Mouse (Mus musculus) liver, adult 2 months (tissue): Measurements from ENCODE around the gene Cdc14a. TPM values are rescaled to one million over a fixed set of nuclear protein-coding genes. Genes with fewer than 3 reads are reported as not detected.

Experiments
- DNase-seq: peaks from one replicate; pipeline ENCODE4 v3.0.0-alpha.2; 2011; ENCODE audit warnings: low read depth, low spot score; ENCODE audit errors: extremely low read depth
- H3K27ac ChIP-seq: fragments of 200-500 bp; replicated peaks from 2 replicates; pipeline ENCODE4 v1.5.1; 2012; ENCODE audit warnings: low read depth, mild to moderate bottlenecking, control low read depth, inconsistent platforms, low read length; ENCODE audit not compliant: insufficient read depth
- H3K27me3 ChIP-seq: fragments of 200-500 bp; 2 replicates; pipeline ENCODE4 v1.6.1; 2012; ENCODE audit warnings: mild to moderate bottlenecking, moderate library complexity, low read length, inconsistent platforms; ENCODE audit not compliant: control insufficient read depth, insufficient read depth
- H3K36me3 ChIP-seq: fragments of 200-500 bp; 2 replicates; pipeline ENCODE4 v1.6.1; 2012; ENCODE audit warnings: low read length, inconsistent platforms; ENCODE audit not compliant: control insufficient read depth, insufficient read depth
- H3K4me1 ChIP-seq: fragments of 200-500 bp; 2 replicates; pipeline ENCODE4 v1.6.1; 2011; ENCODE audit warnings: low read length; ENCODE audit not compliant: control insufficient read depth, insufficient read depth
- H3K4me3 ChIP-seq: fragments of 200-500 bp; 2 replicates; pipeline ENCODE4 v1.5.1; 2011; ENCODE audit warnings: low read depth, mild to moderate bottlenecking, control low read depth, low read length, moderate library complexity; ENCODE audit not compliant: insufficient read depth
- H3K79me2 ChIP-seq: fragments of 200-500 bp; 2 replicates; pipeline ENCODE4 v1.6.1; 2012; ENCODE audit warnings: inconsistent platforms, mild to moderate bottlenecking, low read length, moderate library complexity; ENCODE audit not compliant: control insufficient read depth, insufficient read depth
- H3K9ac ChIP-seq: fragments of 200-500 bp; 2 replicates; pipeline ENCODE4 v1.6.1; 2012; ENCODE audit warnings: low read depth, mild to moderate bottlenecking, control low read depth, inconsistent platforms, low read length
- CTCF ChIP-seq: fragments of 200-500 bp; IDR thresholded peaks from 2 replicates; pipeline ENCODE4 v1.5.1; 2011; ENCODE audit warnings: low read depth, low read length, control low read depth
- POLR2A ChIP-seq: fragments of 200-500 bp; IDR thresholded peaks from 2 replicates; pipeline ENCODE4 v1.6.1; 2011; ENCODE audit warnings: low read length, control low read depth; ENCODE audit not compliant: insufficient read depth; ENCODE audit errors: extremely low read depth
- WGBS: fragments of 180-500 bp; shearing (Covaris S2); methylation state at CpG from one replicate; pipeline ENCODE4 v1.1.7; 2018; 5-methylcytosine and 5-hydroxymethylcytosine counted together
- polyA plus RNA-seq: library from polyadenylated mRNA; depleted of rRNA; stranded (reverse); fragments of >200 nt; gene quantifications from 2 replicates; pipeline ENCODE4 v1.2.3, GENCODE M21; 2012
- total RNA-seq: library from RNA; depleted of rRNA; stranded (reverse); fragments of >200 nt; gene quantifications from 2 replicates; pipeline ENCODE4 v1.2.3, GENCODE M21; 2014

Cdc14a gene
- total and polyA plus RNA-seq, 2 experiments: 0.50 to 1.1 TPM

GRCm38 (mm10) chr3:116298003-116298402, 125.8 kb downstream of the Cdc14a start:
- no peak overlapping the region for H3K9ac ChIP-seq
- no peaks in the 10 kb centered on the region for H3K36me3 ChIP-seq
- 89% methylated on average over 8 of the region's 8 CpGs for WGBS
- H3K27me3 ChIP-seq: no peaks in the 10 kb centered on the region
- H3K4me1 ChIP-seq: no peaks in the 10 kb centered on the region; the same call in 1 of the 2 replicates
- TF ChIP-seq CTCF (no peak), POLR2A (no peak)
- H3K4me3 ChIP-seq: no peak overlapping the region
- DNase-seq: no peak
- H3K79me2 ChIP-seq: no peaks in the 10 kb centered on the region
- no peak overlapping the region for H3K27ac ChIP-seq

- DNase-seq: no peak
- Histone ChIP-seq H3K4me3 (no peak overlapping the region), H3K27me3 (no peaks in the 10 kb centered on the region), H3K36me3 (no peaks in the 10 kb centered on the region), H3K27ac (no peak overlapping the region), H3K4me1 (no peaks in the 10 kb centered on the region), H3K79me2 (no peaks in the 10 kb centered on the region), H3K9ac (no peak overlapping the region)
- 98% methylated on average over 7 of the region's 7 CpGs for WGBS
- TF ChIP-seq POLR2A: no peak
- TF ChIP-seq CTCF: no peak
Measured at GRCm38 (mm10) chr3:116297170-116297569, 126.7 kb downstream of the Cdc14a start.

GRCm38 (mm10) chr3:116290041-116290815, 133.6 kb downstream of the Cdc14a start:
- H3K79me2 ChIP-seq: no peaks in the 10 kb centered on the region
- DNase-seq: no peak
- no peaks in the 10 kb centered on the region for H3K27me3 ChIP-seq
- H3K4me3 ChIP-seq: no peak overlapping the region
- no peaks in the 10 kb centered on the region for H3K4me1 ChIP-seq
- H3K9ac ChIP-seq: no peak overlapping the region
- WGBS: 90% methylated on average over 9 of the region's 9 CpGs
- no peak for TF ChIP-seq CTCF
- TF ChIP-seq POLR2A: no peak
- H3K36me3 ChIP-seq: no peaks in the 10 kb centered on the region
- H3K27ac ChIP-seq: no peak overlapping the region

- H3K27ac ChIP-seq: no peak overlapping the region
- no peaks in the 10 kb centered on the region for H3K36me3 ChIP-seq
- no peak overlapping the region for H3K9ac ChIP-seq
- no peak for DNase-seq
- H3K4me3 ChIP-seq: no peak overlapping the region
- H3K27me3 ChIP-seq: no peaks in the 10 kb centered on the region
- no peaks in the 10 kb centered on the region for H3K79me2 ChIP-seq
- TF ChIP-seq CTCF (no peak), POLR2A (no peak)
- no peaks in the 10 kb centered on the region for H3K4me1 ChIP-seq
- WGBS: 90% methylated on average over 6 of the region's 6 CpGs
Measured at GRCm38 (mm10) chr3:116288833-116289232, 135.0 kb downstream of the Cdc14a start.

- no peaks in the 10 kb centered on the region for H3K27me3 ChIP-seq
- no peaks in the 10 kb centered on the region for H3K79me2 ChIP-seq
- DNase-seq: no peak
- 97% methylated on average over 4 of the region's 4 CpGs for WGBS
- H3K36me3 ChIP-seq: no peaks in the 10 kb centered on the region
- TF ChIP-seq CTCF: no peak
- TF ChIP-seq POLR2A: no peak
- no peak overlapping the region for H3K27ac ChIP-seq
- no peaks in the 10 kb centered on the region for H3K4me1 ChIP-seq
- no peak overlapping the region for H3K9ac ChIP-seq
- no peak overlapping the region for H3K4me3 ChIP-seq
Measured at GRCm38 (mm10) chr3:116284735-116285134, 139.1 kb downstream of the Cdc14a start.

GRCm38 (mm10) chr3:116283996-116284395, 139.8 kb downstream of the Cdc14a start:
- Histone ChIP-seq H3K27ac (no peak overlapping the region), H3K4me3 (no peak overlapping the region), H3K4me1 (no peaks in the 10 kb centered on the region), H3K79me2 (no peaks in the 10 kb centered on the region), H3K36me3 (no peaks in the 10 kb centered on the region), H3K9ac (no peak overlapping the region), H3K27me3 (no peaks in the 10 kb centered on the region)
- DNase-seq: no peak
- WGBS: 87% methylated on average over 2 of the region's 2 CpGs
- TF ChIP-seq CTCF: no peak
- no peak for TF ChIP-seq POLR2A
